8 mouse cellular contexts compared by ENCODE assay signal in the genomic region with DNA sequence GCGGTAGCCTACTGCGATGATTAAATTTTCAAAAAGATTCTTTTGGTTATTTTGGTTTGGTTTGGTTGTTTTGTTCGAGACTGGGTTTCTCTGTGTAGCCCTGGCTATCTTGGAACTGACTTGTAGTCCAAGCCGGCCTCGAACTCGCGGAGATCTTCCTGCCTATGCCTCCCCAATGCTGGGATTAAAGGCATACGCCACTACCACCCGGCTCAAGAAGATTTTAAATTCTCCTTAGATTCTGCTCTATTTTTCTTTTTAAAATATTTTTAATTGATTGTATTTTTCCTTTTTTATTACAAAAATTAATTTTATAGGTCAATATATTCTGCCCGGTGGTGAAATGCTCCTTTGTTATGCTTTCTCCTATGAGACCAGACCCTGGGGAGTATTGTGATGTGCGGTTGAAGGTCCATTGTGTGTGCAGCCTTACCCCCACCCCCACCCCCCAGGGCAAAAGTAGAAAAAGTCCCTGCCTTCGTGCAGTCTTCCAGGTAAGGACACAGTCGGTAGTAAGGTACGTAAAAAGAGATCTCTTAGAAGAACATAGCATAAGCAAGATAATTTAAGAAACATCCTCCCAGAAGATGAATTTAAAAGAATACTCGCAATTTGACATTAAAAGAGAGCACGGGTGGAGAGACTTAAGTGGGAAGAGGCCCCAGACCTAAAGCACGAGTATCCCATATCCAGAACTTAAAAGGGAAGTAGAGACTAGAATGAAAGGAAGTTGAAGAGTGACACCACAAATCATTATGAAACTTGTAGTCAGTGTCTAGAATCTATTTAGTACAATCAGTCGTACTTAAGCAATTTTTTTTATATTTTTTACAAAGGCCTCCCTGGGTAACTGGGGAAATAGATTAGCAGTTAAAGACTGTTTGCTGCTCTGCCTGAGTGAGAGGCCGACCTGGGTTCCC. TPM values are rescaled to one million over a fixed set of nuclear protein-coding genes. Genes with fewer than 3 reads are reported as not detected.
DNase-seq lines count a peak whose midpoint lies in the region; ATAC-seq and TF ChIP-seq lines count a peak whose summit lies in the region.

No protein-coding gene starts in this region.

- H3K4me3 ChIP-seq in lung, embryonic 14.5 days (ENCODE audit: low read depth, low read length) = peak overlapping the region; percentile 95
- H3K4me3 ChIP-seq in embryonic facial prominence, embryonic 15.5 days (replicated peaks) = peak overlapping the region; percentile 95
- peak overlapping the region; percentile 81 for H3K4me3 ChIP-seq in limb, embryonic 12.5 days (replicated peaks)
- H3K4me3 ChIP-seq in neural tube, embryonic 15.5 days (replicated peaks) = peak overlapping the region; percentile 95

- H3K4me1 ChIP-seq in lung, embryonic 14.5 days (ENCODE audit: insufficient read depth) = peaks cover 5% of the 10 kb centered on the region; the same call in 1 of the 2 replicates
- peaks cover 20% of the 10 kb centered on the region for H3K4me1 ChIP-seq in embryonic facial prominence, embryonic 15.5 days
- peaks cover 20% of the 10 kb centered on the region for H3K4me1 ChIP-seq in limb, embryonic 12.5 days (replicated peaks)
- peaks cover 27% of the 10 kb centered on the region for H3K4me1 ChIP-seq in neural tube, embryonic 15.5 days

- no peak for ATAC-seq in lung, embryonic 14.5 days (ENCODE audit: insufficient read depth)
- ATAC-seq in embryonic facial prominence, embryonic 15.5 days (ENCODE audit: insufficient number of reproducible peaks, low FRiP score, low TSS enrichment, low read depth) = no peak; the same call in 1 of the 2 replicates
- no peak for ATAC-seq in limb, embryonic 12.5 days (ENCODE audit: insufficient number of reproducible peaks, insufficient read depth, low FRiP score, low TSS enrichment, low read depth)
- peak; percentile 27; the same call in 1 of the 2 replicates for ATAC-seq in neural tube, embryonic 15.5 days (ENCODE audit: low FRiP score)

- H3K36me3 ChIP-seq in lung, embryonic 14.5 days (ENCODE audit: insufficient read depth) = 0 out of 2 replicates have a peak, but pooled peaks cover 4% of the 10 kb centered on the region
- no peaks in the 10 kb centered on the region for H3K36me3 ChIP-seq in embryonic facial prominence, embryonic 15.5 days
- no peaks in the 10 kb centered on the region for H3K36me3 ChIP-seq in limb, embryonic 12.5 days
- H3K36me3 ChIP-seq in neural tube, embryonic 15.5 days = no peaks in the 10 kb centered on the region

- H3K9me3 ChIP-seq in lung, embryonic 14.5 days (ENCODE audit: low read depth, low read length) = no peaks in the 10 kb centered on the region
- H3K9me3 ChIP-seq in embryonic facial prominence, embryonic 15.5 days (replicated peaks) = no peaks in the 10 kb centered on the region
- H3K9me3 ChIP-seq in limb, embryonic 12.5 days = no peaks in the 10 kb centered on the region
- no peaks in the 10 kb centered on the region for H3K9me3 ChIP-seq in neural tube, embryonic 15.5 days (replicated peaks)

- WGBS in lung, embryonic 14.5 days = 55% methylated on average over 19 of the region's 19 CpGs
- 51% methylated on average over 19 of the region's 19 CpGs for WGBS in embryonic facial prominence, embryonic 15.5 days
- 56% methylated on average over 19 of the region's 19 CpGs for WGBS in limb, embryonic 12.5 days
- WGBS in neural tube, embryonic 15.5 days = 53% methylated on average over 19 of the region's 19 CpGs

- H3K9ac ChIP-seq in lung, embryonic 14.5 days = peak overlapping the region; percentile 97
- H3K9ac ChIP-seq in embryonic facial prominence, embryonic 15.5 days = no peak overlapping the region
- H3K9ac ChIP-seq in limb, embryonic 12.5 days (replicated peaks) = no peak overlapping the region
- H3K9ac ChIP-seq in neural tube, embryonic 15.5 days (replicated peaks) = peak overlapping the region; percentile 92

- H3K27ac ChIP-seq in lung, embryonic 14.5 days (ENCODE audit: low read depth) = no peak overlapping the region
- H3K27ac ChIP-seq in embryonic facial prominence, embryonic 15.5 days (replicated peaks) = peak overlapping the region; percentile 92; the same call in 1 of the 2 replicates
- no peak overlapping the region for H3K27ac ChIP-seq in limb, embryonic 12.5 days
- H3K27ac ChIP-seq in neural tube, embryonic 15.5 days (replicated peaks) = peak overlapping the region; percentile 82

- DNase-seq in lung, embryonic 14.5 days = no peak
- DNase-seq in lung, adult 18-20 months = no peak
- DNase-seq in thymus, postnatal 14 days = no peak
- no peak for DNase-seq in cerebellum, adult 8-10 months
- no peak for DNase-seq in embryo, embryonic 11 days

- H3K27me3 ChIP-seq in lung, embryonic 14.5 days (ENCODE audit: insufficient read depth, low read length) = no peaks in the 10 kb centered on the region
- no peaks in the 10 kb centered on the region for H3K27me3 ChIP-seq in embryonic facial prominence, embryonic 15.5 days
- H3K27me3 ChIP-seq in limb, embryonic 12.5 days = no peaks in the 10 kb centered on the region
- H3K27me3 ChIP-seq in neural tube, embryonic 15.5 days (replicated peaks) = no peaks in the 10 kb centered on the region

- peak overlapping the region; percentile 83 for H3K4me2 ChIP-seq in lung, embryonic 14.5 days
- peak overlapping the region; percentile 62 for H3K4me2 ChIP-seq in embryonic facial prominence, embryonic 15.5 days (replicated peaks)
- H3K4me2 ChIP-seq in limb, embryonic 12.5 days = peak overlapping the region; percentile 74
- H3K4me2 ChIP-seq in neural tube, embryonic 15.5 days = peak overlapping the region; percentile 81

- no peak for TF ChIP-seq CTCF in lung, embryonic 14.5 days (IDR thresholded peaks at IDR 0.05; ENCODE audit: low read depth)

RNA-seq across cellular contexts. Expression of a gene that starts 0.6 kb away (rescaled TPM):
- 77.0 and 80.0 TPM in 2 replicates for polyA plus RNA-seq in lung, embryonic 14.5 days (2014; fragmentation: Nextera tagmentation; extraction: Ambion mirVana)
- polyA plus RNA-seq in embryonic facial prominence, embryonic 15.5 days (2015; fragmentation: Nextera tagmentation; extraction: Ambion mirVana) = 73.5 and 73.9 TPM in 2 replicates
- 49.4 and 55.3 TPM in 2 replicates for polyA plus RNA-seq in limb, embryonic 12.5 days (2016; fragmentation: Nextera tagmentation; extraction: Ambion mirVana)
- 30.9 and 49.9 TPM in 2 replicates for polyA plus RNA-seq in neural tube, embryonic 15.5 days (2015; fragmentation: Nextera tagmentation; extraction: Ambion mirVana)

RNA-seq across cellular contexts. Expression of a gene that starts 32.7 kb away (rescaled TPM):
- 30.2 and 34.2 TPM in 2 replicates for polyA plus RNA-seq in lung, embryonic 14.5 days (2014; fragmentation: Nextera tagmentation; extraction: Ambion mirVana)
- 21.8 and 22.3 TPM in 2 replicates for polyA plus RNA-seq in embryonic facial prominence, embryonic 15.5 days (2015; fragmentation: Nextera tagmentation; extraction: Ambion mirVana)
- polyA plus RNA-seq in limb, embryonic 12.5 days (2016; fragmentation: Nextera tagmentation; extraction: Ambion mirVana) = 35.6 and 38.1 TPM in 2 replicates
- polyA plus RNA-seq in neural tube, embryonic 15.5 days (2015; fragmentation: Nextera tagmentation; extraction: Ambion mirVana) = 107 and 123 TPM in 2 replicates

Comparison
In these comparisons a context has a peak if more than half of its experiments do, and no peak if none do; other contexts are left out.
1. H3K27ac ChIP-seq: peak in embryonic facial prominence, embryonic 15.5 days (single experiment) and neural tube, embryonic 15.5 days (single experiment); none in lung, embryonic 14.5 days (single experiment) and limb, embryonic 12.5 days (single experiment).
2. H3K9ac ChIP-seq: peak in lung, embryonic 14.5 days (single experiment) and neural tube, embryonic 15.5 days (single experiment); none in embryonic facial prominence, embryonic 15.5 days (single experiment) and limb, embryonic 12.5 days (single experiment).
3. Peak in every context shown above with its lines, with median percentiles within 50 percentile points of each other: H3K4me2 ChIP-seq and H3K4me3 ChIP-seq.